Mouse (Mus musculus): ENCODE measurements around the gene Sdc3. TPM values are rescaled to one million over a fixed set of nuclear protein-coding genes. Genes with fewer than 3 reads are reported as not detected.

Gene Sdc3
- total RNA-seq, 2 experiments from 2014 or later = 35.5 to 46.0 TPM

GRCm38 (mm10) chr4:130791811-130792375, 444 bp upstream of the Sdc3 start:
- intact Hi-C loops (cut with DNase I) = loop anchor here (2.0 kb wide), 2 partner anchors 43 to 155 kb away; no protein-coding TSS in a partner anchor
- DNase-seq = peak in 1 of 2 experiments; percentile 54

GRCm38 (mm10) chr4:130793180-130793501, 804 bp downstream of the Sdc3 start:
- intact Hi-C loops (cut with DNase I) = loop anchor here (2.0 kb wide), 1 partner anchor 42 kb away; no protein-coding TSS in a partner anchor
- DNase-seq = no peak

GRCm38 (mm10) chr4:130794771-130795170, 2.4 kb downstream of the Sdc3 start:
- intact Hi-C loops (cut with DNase I) = no loop called here

GRCm38 (mm10) chr4:130795970-130796369, 3.6 kb downstream of the Sdc3 start:
- intact Hi-C loops (cut with DNase I) = loop anchor here (2.0 kb wide), 1 partner anchor 23 kb away; no protein-coding TSS in a partner anchor
- DNase-seq = no peak

More at GRCm38 (mm10) chr4:130794771-130795170, 2.4 kb downstream of the Sdc3 start:
- no peak for DNase-seq

GRCm38 (mm10) chr4:130797201-130798051, 5.1 kb downstream of the Sdc3 start:
- intact Hi-C loops (cut with DNase I) = loop anchor here (2.0 kb wide), 2 partner anchors 21 to 39 kb away; no protein-coding TSS in a partner anchor
- DNase-seq = peak; percentile 53 to 56

GRCm38 (mm10) chr4:130798416-130798815, 6.1 kb downstream of the Sdc3 start:
- DNase-seq = peak in 1 of 2 experiments; percentile 43
- intact Hi-C loops (cut with DNase I) = loop anchor here (2.0 kb wide), 1 partner anchor 38 kb away; no protein-coding TSS in a partner anchor

GRCm38 (mm10) chr4:130799118-130799517, 6.8 kb downstream of the Sdc3 start:
- peak; percentile 54 to 59 for DNase-seq
- intact Hi-C loops (cut with DNase I) = loop anchor here (2.0 kb wide), 1 partner anchor 38 kb away; no protein-coding TSS in a partner anchor

GRCm38 (mm10) chr4:130799582-130799981, 7.2 kb downstream of the Sdc3 start:
- no peak for DNase-seq
- intact Hi-C loops (cut with DNase I) = loop anchor here (2.0 kb wide), 1 partner anchor 37 kb away; no protein-coding TSS in a partner anchor

GRCm38 (mm10) chr4:130800147-130800546, 7.8 kb downstream of the Sdc3 start:
- no peak for DNase-seq
- intact Hi-C loops (cut with DNase I) = no loop called here

GRCm38 (mm10) chr4:130801198-130801597, 8.9 kb downstream of the Sdc3 start:
- intact Hi-C loops (cut with DNase I) = no loop called here
- DNase-seq = no peak

- intact Hi-C loops (cut with DNase I) = no loop called here
- DNase-seq = peak in 1 of 2 experiments; percentile 44
Measured at GRCm38 (mm10) chr4:130801624-130802329, 9.4 kb downstream of the Sdc3 start.

GRCm38 (mm10) chr4:130803591-130803990, 11.3 kb downstream of the Sdc3 start:
- no peak for DNase-seq

GRCm38 (mm10) chr4:130804292-130804691, 12.0 kb downstream of the Sdc3 start:
- DNase-seq = no peak
- intact Hi-C loops (cut with DNase I) = no loop called here

More at GRCm38 (mm10) chr4:130803591-130803990, 11.3 kb downstream of the Sdc3 start:
- intact Hi-C loops (cut with DNase I) = no loop called here

GRCm38 (mm10) chr4:130804771-130805361, 12.5 kb downstream of the Sdc3 start:
- intact Hi-C loops (cut with DNase I) = no loop called here
- peak; percentile 50 to 57 for DNase-seq

- intact Hi-C loops (cut with DNase I) = no loop called here
Measured at GRCm38 (mm10) chr4:130805746-130806145, 13.4 kb downstream of the Sdc3 start.

GRCm38 (mm10) chr4:130806746-130807145, 14.4 kb downstream of the Sdc3 start:
- intact Hi-C loops (cut with DNase I) = no loop called here

More at GRCm38 (mm10) chr4:130805746-130806145, 13.4 kb downstream of the Sdc3 start:
- no peak for DNase-seq

GRCm38 (mm10) chr4:130809784-130810183, 17.4 kb downstream of the Sdc3 start:
- intact Hi-C loops (cut with DNase I) = no loop called here
- no peak for DNase-seq

More at GRCm38 (mm10) chr4:130806746-130807145, 14.4 kb downstream of the Sdc3 start:
- no peak for DNase-seq

- no peak for DNase-seq
- intact Hi-C loops (cut with DNase I) = no loop called here
Measured at GRCm38 (mm10) chr4:130810845-130811244, 18.5 kb downstream of the Sdc3 start.

- no peak for DNase-seq
- intact Hi-C loops (cut with DNase I) = no loop called here
Measured at GRCm38 (mm10) chr4:130811385-130811784, 19.0 kb downstream of the Sdc3 start.

GRCm38 (mm10) chr4:130813958-130814357, 21.6 kb downstream of the Sdc3 start:
- no peak for DNase-seq
- intact Hi-C loops (cut with DNase I) = no loop called here

Measured in heart, postnatal 36 days (tissue).